Mouse (Mus musculus): ENCODE measurements around the gene Ptk6. TPM values are rescaled to one million over a fixed set of nuclear protein-coding genes. Genes with fewer than 3 reads are reported as not detected.

Ptk6 gene
- total and polyA plus RNA-seq, 3 experiments, result 0.22 TPM; not detected in 2

GRCm38 (mm10) chr2:181235681-181236566 is 33.3 kb upstream of the Ptk6 start:
- peaks cover 99% of the 10 kb centered on the region for H3K36me3 ChIP-seq (replicated peaks)
- peaks cover 28% of the 10 kb centered on the region for H3K4me1 ChIP-seq (ENCODE audit: insufficient read depth, low read depth, low read length)

DNA sequence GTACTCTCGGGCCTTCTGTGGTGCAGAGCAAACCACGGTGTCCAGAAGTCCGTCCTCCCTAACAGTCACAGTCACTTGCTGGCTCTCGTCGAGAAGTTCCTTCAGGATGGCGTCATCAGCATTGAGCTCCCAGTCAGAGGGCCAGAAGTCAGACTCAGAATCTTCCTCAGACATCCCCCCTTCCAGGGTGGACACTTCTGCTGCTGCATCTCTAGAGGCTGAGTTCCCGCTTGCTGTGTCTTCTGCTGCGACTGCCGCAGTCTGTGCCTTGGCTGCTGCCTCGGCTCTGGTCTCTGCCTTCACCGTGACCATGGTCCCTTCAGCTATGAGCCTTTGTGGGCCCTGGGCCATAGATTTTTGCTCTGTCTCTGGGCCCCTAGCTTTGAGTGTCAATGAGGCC is 32.1 kb upstream of the Ptk6 start:
- Histone ChIP-seq H3K4me1 (ENCODE audit: insufficient read depth, low read depth, low read length) (peaks cover 15% of the 10 kb centered on the region), H3K36me3 (replicated peaks) (peaks cover 99% of the 10 kb centered on the region), H3K4me3 (ENCODE audit: low read depth, low read length) (no peak overlapping the region), H3K9me3 (replicated peaks) (no peaks in the 10 kb centered on the region), H3K27me3 (ENCODE audit: insufficient read depth, low read length) (no peaks in the 10 kb centered on the region)
- ATAC-seq (ENCODE audit: extremely low read depth, insufficient number of reproducible peaks, low FRiP score, poor library complexity, severe bottlenecking) (no peak), DNase-seq (ENCODE audit: low spot score) (no peak)
- TF ChIP-seq GATA1 (IDR thresholded peaks at IDR 0.05; ENCODE audit: borderline replicate concordance, low read length), result no peak
- TF ChIP-seq CTCF (IDR thresholded peaks at IDR 0.05; ENCODE audit: low read depth, low read length), result no peak
- no peak for TF ChIP-seq GATA2 (IDR thresholded peaks at IDR 0.05; ENCODE audit: borderline replicate concordance, low read depth, low read length)
- TF ChIP-seq TAL1 (conservative IDR thresholded peaks at IDR 0.05; ENCODE audit: low read depth, low read length), result no peak
- no peak for TF ChIP-seq POLR2AphosphoS5 (IDR thresholded peaks at IDR 0.05; ENCODE audit: insufficient replicate concordance, low read depth, low read length)

More at GRCm38 (mm10) chr2:181235681-181236566, 33.3 kb upstream of the Ptk6 start:
- Histone ChIP-seq H3K27me3 (ENCODE audit: insufficient read depth, low read length) (no peaks in the 10 kb centered on the region), H3K4me3 (ENCODE audit: low read depth, low read length) (no peak overlapping the region), H3K9me3 (replicated peaks) (no peaks in the 10 kb centered on the region)
- no peak for ATAC-seq (ENCODE audit: extremely low read depth, insufficient number of reproducible peaks, low FRiP score, poor library complexity, severe bottlenecking)
- DNase-seq (ENCODE audit: low spot score), result no peak
- TF ChIP-seq GATA1 (IDR thresholded peaks at IDR 0.05; ENCODE audit: borderline replicate concordance, low read length), result no peak
- no peak for TF ChIP-seq TAL1 (conservative IDR thresholded peaks at IDR 0.05; ENCODE audit: low read depth, low read length)
- TF ChIP-seq CTCF (IDR thresholded peaks at IDR 0.05; ENCODE audit: low read depth, low read length), result no peak
- TF ChIP-seq POLR2AphosphoS5 (IDR thresholded peaks at IDR 0.05; ENCODE audit: insufficient replicate concordance, low read depth, low read length), result no peak
- TF ChIP-seq GATA2 (IDR thresholded peaks at IDR 0.05; ENCODE audit: borderline replicate concordance, low read depth, low read length), result no peak

DNA sequence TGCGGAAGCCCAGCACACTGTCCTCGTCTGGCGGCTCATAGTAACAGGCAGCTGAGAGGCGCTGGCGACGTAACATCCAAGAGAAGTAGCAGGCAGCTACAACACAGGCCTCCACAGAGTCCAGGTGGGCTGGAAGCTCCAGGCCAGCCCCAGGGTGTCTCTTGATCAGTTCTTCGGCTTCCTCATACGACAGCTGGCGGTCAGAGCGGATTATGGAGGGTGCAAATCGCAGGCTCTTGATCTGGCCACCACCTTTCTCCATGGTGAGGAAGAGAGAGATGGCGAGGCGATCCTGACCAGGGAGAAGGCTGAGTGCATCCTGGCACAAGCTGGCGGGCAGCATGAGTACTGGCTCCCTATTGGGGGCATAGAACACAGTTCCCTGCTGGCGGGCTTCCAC is 30.9 kb upstream of the Ptk6 start:
- Histone ChIP-seq H3K4me3 (ENCODE audit: low read depth, low read length) (no peak overlapping the region), H3K9me3 (replicated peaks) (no peaks in the 10 kb centered on the region), H3K36me3 (replicated peaks) (peaks cover 100% of the 10 kb centered on the region), H3K27me3 (ENCODE audit: insufficient read depth, low read length) (no peaks in the 10 kb centered on the region), H3K4me1 (ENCODE audit: insufficient read depth, low read depth, low read length) (0 out of 2 replicates have a peak, but pooled peaks cover 7% of the 10 kb centered on the region)
- DNase-seq (ENCODE audit: low spot score) (no peak), ATAC-seq (ENCODE audit: extremely low read depth, insufficient number of reproducible peaks, low FRiP score, poor library complexity, severe bottlenecking) (no peak)
- TF ChIP-seq CTCF (IDR thresholded peaks at IDR 0.05; ENCODE audit: low read depth, low read length), result no peak
- TF ChIP-seq GATA2 (IDR thresholded peaks at IDR 0.05; ENCODE audit: borderline replicate concordance, low read depth, low read length), result no peak
- TF ChIP-seq POLR2AphosphoS5 (IDR thresholded peaks at IDR 0.05; ENCODE audit: insufficient replicate concordance, low read depth, low read length), result no peak
- TF ChIP-seq GATA1 (IDR thresholded peaks at IDR 0.05; ENCODE audit: borderline replicate concordance, low read length), result no peak
- no peak for TF ChIP-seq TAL1 (conservative IDR thresholded peaks at IDR 0.05; ENCODE audit: low read depth, low read length)

GRCm38 (mm10) chr2:181231171-181231570 is 28.6 kb upstream of the Ptk6 start:
- Histone ChIP-seq H3K9me3 (replicated peaks) (no peaks in the 10 kb centered on the region), H3K4me1 (ENCODE audit: insufficient read depth, low read depth, low read length) (0 out of 2 replicates have a peak, but pooled peaks cover 2% of the 10 kb centered on the region), H3K36me3 (replicated peaks) (peaks cover 100% of the 10 kb centered on the region), H3K27me3 (ENCODE audit: insufficient read depth, low read length) (no peaks in the 10 kb centered on the region), H3K4me3 (ENCODE audit: low read depth, low read length) (no peak overlapping the region)
- ATAC-seq (ENCODE audit: extremely low read depth, insufficient number of reproducible peaks, low FRiP score, poor library complexity, severe bottlenecking) (no peak), DNase-seq (ENCODE audit: low spot score) (no peak)
- TF ChIP-seq TAL1 (conservative IDR thresholded peaks at IDR 0.05; ENCODE audit: low read depth, low read length), result no peak
- TF ChIP-seq GATA1 (IDR thresholded peaks at IDR 0.05; ENCODE audit: borderline replicate concordance, low read length), result no peak

DNA sequence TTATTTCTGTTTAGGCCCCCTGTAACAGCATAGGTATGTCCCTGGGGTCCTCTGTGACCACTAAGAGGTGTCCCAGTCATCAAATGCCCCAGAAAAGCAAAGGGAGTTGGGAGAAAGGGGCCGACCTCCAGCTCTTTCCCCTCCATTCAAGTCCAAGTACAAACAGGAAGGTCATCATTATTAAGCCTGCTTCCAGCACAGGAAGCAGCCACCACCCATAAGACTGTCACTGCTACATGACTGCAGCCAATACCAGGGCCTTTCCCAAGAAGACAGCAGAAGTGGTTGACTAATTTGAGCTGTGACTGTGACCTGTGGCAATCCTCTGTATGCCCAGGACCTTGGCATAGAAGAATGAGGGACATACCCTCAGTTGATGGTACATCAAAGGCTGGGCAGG is 25.7 kb upstream of the Ptk6 start:
- ATAC-seq (ENCODE audit: extremely low read depth, insufficient number of reproducible peaks, low FRiP score, poor library complexity, severe bottlenecking) (no peak), DNase-seq (ENCODE audit: low spot score) (no peak)
- Histone ChIP-seq H3K4me3 (ENCODE audit: low read depth, low read length) (no peak overlapping the region), H3K27me3 (ENCODE audit: insufficient read depth, low read length) (no peaks in the 10 kb centered on the region), H3K4me1 (ENCODE audit: insufficient read depth, low read depth, low read length) (0 out of 2 replicates have a peak, but pooled peaks cover 2% of the 10 kb centered on the region), H3K36me3 (replicated peaks) (peaks cover 71% of the 10 kb centered on the region), H3K9me3 (replicated peaks) (no peaks in the 10 kb centered on the region)
- TF ChIP-seq GATA2 (IDR thresholded peaks at IDR 0.05; ENCODE audit: borderline replicate concordance, low read depth, low read length), result no peak
- TF ChIP-seq TAL1 (conservative IDR thresholded peaks at IDR 0.05; ENCODE audit: low read depth, low read length), result no peak
- no peak for TF ChIP-seq POLR2AphosphoS5 (IDR thresholded peaks at IDR 0.05; ENCODE audit: insufficient replicate concordance, low read depth, low read length)
- no peak for TF ChIP-seq GATA1 (IDR thresholded peaks at IDR 0.05; ENCODE audit: borderline replicate concordance, low read length)

DNA sequence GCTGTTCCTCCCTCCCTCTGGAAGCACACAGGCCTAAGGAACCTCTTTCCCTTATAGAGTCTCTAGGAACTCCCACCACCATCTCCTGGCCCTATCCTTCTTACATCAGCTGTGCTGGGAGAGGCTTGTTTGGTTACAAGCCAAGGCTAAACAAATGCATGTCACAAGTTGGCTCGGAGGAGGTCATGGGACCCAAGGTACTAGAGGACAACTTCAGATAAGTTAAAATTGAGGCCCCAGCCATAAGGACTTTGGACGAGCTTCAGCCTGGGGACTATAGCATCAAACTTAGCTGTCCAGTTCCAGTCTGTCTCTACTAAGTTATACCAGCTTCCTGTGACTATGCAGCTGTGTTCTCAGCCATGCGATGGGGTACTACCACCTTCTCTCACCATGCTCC is 24.5 kb upstream of the Ptk6 start:
- no peak for DNase-seq (ENCODE audit: low spot score)
- H3K27me3 ChIP-seq (ENCODE audit: insufficient read depth, low read length), result peaks cover under 1% of the 10 kb centered on the region; the same call in 1 of the 2 replicates
- H3K9me3 ChIP-seq (replicated peaks), result no peaks in the 10 kb centered on the region
- no peak for ATAC-seq (ENCODE audit: extremely low read depth, insufficient number of reproducible peaks, low FRiP score, poor library complexity, severe bottlenecking)
- H3K4me3 ChIP-seq (ENCODE audit: low read depth, low read length), result no peak overlapping the region
- TF ChIP-seq TAL1 (conservative IDR thresholded peaks at IDR 0.05; ENCODE audit: low read depth, low read length) (no peak), CTCF (IDR thresholded peaks at IDR 0.05; ENCODE audit: low read depth, low read length) (no peak), POLR2AphosphoS5 (IDR thresholded peaks at IDR 0.05; ENCODE audit: insufficient replicate concordance, low read depth, low read length) (no peak)
- H3K36me3 ChIP-seq (replicated peaks), result peaks cover 59% of the 10 kb centered on the region
- H3K4me1 ChIP-seq (ENCODE audit: insufficient read depth, low read depth, low read length), result no peaks in the 10 kb centered on the region

Data from G1E (cell line).